Mouse (Mus musculus): ENCODE data around the gene Dntt.

The Dntt gene

GRCm38 (mm10) chr19:41053530-41053929 is 24.5 kb downstream of the Dntt start:
- DNase-seq (ENCODE audit: low read depth, low spot score): peak; percentile 69

- no peak for DNase-seq (ENCODE audit: low read depth, low spot score)
Measured at GRCm38 (mm10) chr19:41054702-41055101, 25.6 kb downstream of the Dntt start.

GRCm38 (mm10) chr19:41071500-41071899 is 42.4 kb downstream of the Dntt start:
- DNase-seq (ENCODE audit: low read depth, low spot score): peak; percentile 89

- no peak for DNase-seq (ENCODE audit: low read depth, low spot score)
Measured at GRCm38 (mm10) chr19:41073746-41074455, 44.8 kb downstream of the Dntt start.

DNA sequence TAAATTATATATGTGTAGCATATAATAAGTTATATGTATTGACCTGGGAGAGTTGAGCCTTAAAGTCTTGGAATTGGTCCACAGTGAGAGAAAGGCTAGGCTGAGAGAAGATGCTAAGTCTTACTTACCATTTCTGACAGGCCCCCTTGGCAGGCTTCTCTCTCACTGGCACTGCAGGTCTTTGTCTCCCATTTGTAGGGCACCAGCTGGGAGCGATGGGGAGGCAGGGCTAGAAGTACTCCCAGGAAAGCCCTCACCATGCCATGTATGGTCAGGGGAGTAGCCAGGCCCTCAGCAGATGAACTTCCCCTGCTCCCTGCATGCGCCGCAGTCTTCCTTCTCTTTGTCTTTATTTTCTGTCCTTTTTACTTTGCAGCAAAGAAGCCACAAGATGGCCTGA is 47.8 kb downstream of the Dntt start, which contains the start of gene Opalin:
TSS of gene Opalin (minus strand) at position 208 of the 400 bp plus-strand sequence.
- DNase-seq (ENCODE audit: low read depth, low spot score): no peak

DNA sequence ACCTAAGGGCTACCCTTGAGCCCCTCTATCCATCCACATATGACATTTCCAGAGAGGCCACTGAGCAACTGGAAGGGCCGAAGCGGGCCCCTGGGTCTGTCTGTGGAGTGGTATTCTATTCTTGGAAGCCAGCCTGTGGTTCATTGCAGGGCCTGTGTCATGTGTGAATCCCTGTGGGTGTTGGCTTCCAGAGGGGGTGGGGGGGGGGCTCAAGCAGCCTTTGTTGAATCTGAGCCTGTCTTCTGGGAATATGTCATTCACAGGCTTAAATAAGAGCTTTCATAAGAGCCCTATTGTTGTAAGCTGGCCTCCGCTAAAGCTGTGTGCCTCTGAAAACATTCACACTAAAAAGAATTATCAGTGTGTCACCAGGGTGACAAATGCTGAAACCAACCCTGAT is 52.5 kb downstream of the Dntt start:
- no peak for DNase-seq (ENCODE audit: low read depth, low spot score)

DNA sequence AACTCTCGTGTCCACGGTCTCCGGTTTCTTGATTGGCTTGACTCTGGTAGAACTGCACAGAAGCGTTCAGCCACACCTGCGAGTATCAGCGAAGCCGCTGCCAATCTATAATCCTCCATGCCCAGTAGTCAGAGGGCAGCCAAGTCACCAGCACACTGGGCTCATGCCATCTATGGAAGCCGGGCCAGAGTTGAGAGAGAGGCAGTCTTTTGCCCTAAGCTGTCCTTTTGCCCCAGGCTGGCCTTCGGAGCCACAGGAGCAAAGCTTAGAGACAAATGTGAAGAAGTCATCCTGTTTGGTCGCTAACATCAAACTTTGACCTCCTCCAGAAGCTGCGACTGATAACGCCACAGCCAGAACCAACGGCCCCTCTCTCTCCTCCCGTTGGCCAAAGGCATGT is 54.6 kb downstream of the Dntt start:
- no peak for DNase-seq (ENCODE audit: low read depth, low spot score)

DNA sequence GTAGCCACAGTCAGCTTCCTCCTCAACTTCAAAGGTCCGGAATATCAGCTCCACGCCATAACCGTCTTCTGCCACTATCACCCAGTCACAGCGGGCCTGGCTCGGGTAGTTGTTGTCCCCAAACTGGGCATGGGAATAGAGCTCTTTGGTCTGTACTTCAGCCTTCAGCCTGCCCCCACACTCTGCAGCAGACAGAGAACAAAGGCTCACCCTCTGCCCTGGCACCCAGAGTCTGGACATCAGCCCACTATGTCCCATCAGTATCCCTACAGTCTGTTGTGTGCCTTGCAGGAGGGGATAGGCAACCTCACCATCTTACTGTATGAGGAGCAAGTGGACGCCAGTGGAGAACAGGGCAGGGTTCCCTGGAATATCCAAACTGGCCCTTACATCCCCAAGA is 57.2 kb downstream of the Dntt start:
- DNase-seq (ENCODE audit: low read depth, low spot score): no peak

DNA sequence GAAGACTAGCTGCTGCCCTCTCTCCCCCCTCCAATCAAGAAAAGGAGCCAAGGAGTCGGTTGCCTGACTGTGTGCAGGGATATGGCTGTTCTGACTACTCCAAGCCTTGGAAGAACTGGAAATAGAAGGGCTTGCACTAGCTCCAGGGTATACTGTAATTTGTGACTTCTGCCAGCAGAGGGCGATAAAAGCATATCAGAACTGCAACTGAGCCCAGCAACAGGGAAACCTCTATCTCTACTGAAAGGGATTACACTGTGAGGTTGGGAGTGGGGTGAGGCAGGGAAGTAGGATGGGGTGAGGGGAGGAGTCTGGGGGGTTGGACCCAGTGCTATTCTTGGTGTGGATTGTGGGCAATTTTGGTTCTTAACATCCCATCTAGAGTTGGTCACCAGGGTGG is 57.6 kb downstream of the Dntt start:
- peak; percentile 68 for DNase-seq (ENCODE audit: low read depth, low spot score)

DNA sequence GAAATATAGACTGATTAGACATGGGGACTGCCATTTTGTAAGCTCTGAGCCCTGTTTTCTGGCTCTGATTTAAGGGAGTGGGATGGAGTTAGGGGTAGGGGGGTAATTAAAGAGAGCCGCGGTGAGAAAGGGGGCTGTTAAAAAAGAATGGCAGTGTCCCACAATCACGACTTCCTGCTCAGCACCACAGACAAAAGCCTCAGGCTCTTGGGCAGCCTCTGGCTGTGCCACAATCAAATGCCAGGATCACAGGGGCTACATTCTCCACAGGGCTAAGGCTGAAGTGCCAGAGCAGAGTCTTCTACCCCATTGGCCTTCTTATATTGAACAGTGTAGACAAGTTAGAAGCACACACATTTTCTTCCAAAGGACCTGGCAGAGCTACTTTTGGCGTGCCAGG is 58.8 kb downstream of the Dntt start:
- no peak for DNase-seq (ENCODE audit: low read depth, low spot score)

DNA sequence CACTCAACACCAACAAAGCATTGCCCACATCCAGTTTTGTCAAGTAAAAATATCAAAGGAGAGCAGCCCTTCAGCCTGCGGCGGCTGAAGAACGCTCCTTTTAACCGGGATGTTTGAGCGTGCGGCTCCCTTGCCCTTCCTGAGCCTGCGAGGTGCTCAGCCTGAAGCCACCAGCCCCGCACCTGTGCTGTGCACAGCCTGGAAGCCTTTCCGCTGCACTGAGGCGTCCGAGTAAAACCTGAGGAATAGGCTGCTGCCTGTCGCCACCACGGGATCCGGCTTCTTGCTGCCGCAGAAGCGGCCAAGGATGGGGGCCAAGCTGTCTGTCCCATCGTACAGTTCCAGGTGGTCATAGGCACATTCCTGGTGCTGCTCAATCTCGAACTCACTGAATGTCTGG is 59.4 kb downstream of the Dntt start:
- DNase-seq (ENCODE audit: low read depth, low spot score): no peak

GRCm38 (mm10) chr19:41089833-41090232 is 60.8 kb downstream of the Dntt start:
- DNase-seq (ENCODE audit: low read depth, low spot score): peak; percentile 64

GRCm38 (mm10) chr19:41091901-41092300 is 62.8 kb downstream of the Dntt start:
- no peak for DNase-seq (ENCODE audit: low read depth, low spot score)

DNA sequence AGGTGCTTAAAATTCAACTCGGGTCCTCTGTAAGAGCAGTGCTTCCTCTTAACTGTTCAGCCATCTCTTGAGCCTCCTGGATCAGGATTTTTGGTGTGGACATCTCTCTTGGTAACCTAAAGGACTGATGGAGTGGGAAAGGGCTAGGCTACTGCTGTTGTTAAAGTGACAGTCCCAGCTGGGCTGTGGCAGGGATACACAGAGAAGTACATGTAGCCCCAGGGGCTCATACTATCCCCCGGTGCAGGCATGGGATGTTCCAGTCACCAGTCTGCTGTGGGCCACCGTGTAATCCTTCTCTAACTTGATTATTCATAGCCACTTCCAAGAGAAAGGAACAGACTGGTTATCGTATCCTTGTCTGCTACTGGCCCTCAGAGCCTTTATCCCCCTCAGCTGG is 68.0 kb downstream of the Dntt start:
- DNase-seq (ENCODE audit: low read depth, low spot score): no peak

GRCm38 (mm10) chr19:41100863-41101262 is 71.8 kb downstream of the Dntt start:
- no peak for DNase-seq (ENCODE audit: low read depth, low spot score)

DNA sequence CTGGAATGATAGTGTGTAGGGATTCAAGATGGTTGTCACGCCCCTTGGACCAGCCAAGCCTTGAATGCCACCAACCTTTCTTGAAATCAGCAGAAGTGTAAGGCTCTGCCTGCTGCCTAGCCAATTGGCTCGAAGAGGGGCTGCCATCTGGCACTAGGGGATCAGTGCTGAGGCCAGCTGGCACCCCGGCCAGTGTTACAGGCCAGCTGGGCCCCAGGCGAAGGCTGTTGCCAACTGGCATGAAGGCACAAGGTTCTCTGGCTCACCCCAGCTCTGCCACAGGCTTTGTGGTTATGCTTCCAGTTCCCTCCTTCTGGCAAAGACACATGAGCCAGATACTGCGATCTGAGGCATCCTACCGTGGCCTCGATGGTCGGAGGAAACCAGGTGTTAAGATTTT is 72.3 kb downstream of the Dntt start:
- peak; percentile 29 for DNase-seq (ENCODE audit: low read depth, low spot score)

- DNase-seq (ENCODE audit: low read depth, low spot score): peak; percentile 68
Measured at GRCm38 (mm10) chr19:41104922-41105321, 75.8 kb downstream of the Dntt start.

GRCm38 (mm10) chr19:41107530-41107929 is 78.5 kb downstream of the Dntt start:
- peak; percentile 26 for DNase-seq (ENCODE audit: low read depth, low spot score)

- no peak for DNase-seq (ENCODE audit: low read depth, low spot score)
Measured at GRCm38 (mm10) chr19:41108666-41109065, 79.6 kb downstream of the Dntt start.

All from A20 (cell line).